Comparison of ENCODE assay signal across 45 mouse cellular contexts in the genomic region with DNA sequence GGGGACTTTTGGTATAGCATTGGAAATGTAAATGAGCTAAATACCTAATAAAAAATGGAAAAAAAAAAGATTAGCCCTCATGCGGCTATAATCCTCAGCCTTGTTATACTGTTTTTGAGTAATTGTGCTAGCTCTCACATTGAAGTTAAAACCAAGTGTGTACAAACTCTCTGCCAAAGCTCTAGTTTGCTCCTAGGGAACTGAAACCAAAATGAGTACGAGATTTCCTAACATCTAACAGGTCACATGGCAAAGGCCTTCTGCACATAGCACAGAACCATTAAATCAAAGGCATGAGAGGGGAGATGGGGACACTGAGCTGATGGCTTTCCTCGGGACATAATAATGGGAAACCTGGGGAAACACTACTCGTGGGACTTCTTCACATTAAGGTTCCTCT. TPM values are rescaled to one million over a fixed set of nuclear protein-coding genes. Genes with fewer than 3 reads are reported as not detected.
"Had no signal": no experiment of that assay in that cellular context is flagged by ENCODE, and none has a peak within 500 bp of the region (broad histone marks: within the 10 kb centered on the region; RNA-seq: fewer than 3 reads in every experiment).

No protein-coding gene starts in this region.

- DNase-seq: heart, postnatal 10 days; heart, postnatal 14 days; heart, postnatal 36 days; heart, postnatal 4 days; kidney, adult 11 months; kidney, adult 18-20 months; kidney, adult 2 months; kidney, adult 8-10 months; kidney, adult 9 months; kidney, postnatal 10 days; kidney, postnatal 14 days; kidney, postnatal 25 days; kidney, postnatal 36 days; kidney, postnatal 4 days; layer of hippocampus, adult 9-11 months; layer of hippocampus, postnatal 36 days had no signal

- H3K9ac ChIP-seq: heart, embryonic 12.5 days; heart, embryonic 13.5 days; heart, embryonic 15.5 days; hindbrain, embryonic 12.5 days; hindbrain, embryonic 13.5 days; hindbrain, embryonic 14.5 days; hindbrain, embryonic 15.5 days; intestine, embryonic 15.5 days; kidney, embryonic 15.5 days had no signal

- H3K27ac ChIP-seq: heart, embryonic 10.5 days; heart, embryonic 13.5 days; heart, embryonic 15.5 days; hindbrain, embryonic 10.5 days; hindbrain, embryonic 12.5 days; hindbrain, embryonic 13.5 days; hindbrain, embryonic 14.5 days; hindbrain, embryonic 15.5 days; hindbrain, postnatal 0 days; intestine, embryonic 15.5 days; kidney, embryonic 15.5 days; kidney, postnatal 0 days; layer of hippocampus, adult 2 months; left cerebral cortex, adult 2 months had no signal

- H3K4me2 ChIP-seq: heart, embryonic 11.5 days; heart, embryonic 12.5 days; heart, embryonic 13.5 days; heart, embryonic 15.5 days; hindbrain, embryonic 12.5 days; hindbrain, embryonic 13.5 days; hindbrain, embryonic 14.5 days; hindbrain, embryonic 15.5 days; intestine, embryonic 15.5 days; kidney, embryonic 15.5 days had no signal

- H3K27me3 ChIP-seq: heart, embryonic 12.5 days; heart, embryonic 13.5 days; heart, embryonic 15.5 days; hindbrain, embryonic 12.5 days; hindbrain, embryonic 13.5 days; hindbrain, embryonic 15.5 days; intestine, embryonic 15.5 days; kidney, embryonic 15.5 days had no signal

- H3K9me3 ChIP-seq: heart, embryonic 10.5 days; heart, embryonic 12.5 days; heart, embryonic 13.5 days; heart, embryonic 15.5 days; hindbrain, embryonic 10.5 days; hindbrain, embryonic 12.5 days; hindbrain, embryonic 13.5 days; hindbrain, embryonic 15.5 days; intestine, embryonic 15.5 days; kidney, embryonic 15.5 days had no signal

- H3K4me1 ChIP-seq: heart, embryonic 10.5 days; heart, embryonic 12.5 days; heart, embryonic 13.5 days; heart, embryonic 15.5 days; hindbrain, embryonic 10.5 days; hindbrain, embryonic 12.5 days; hindbrain, embryonic 13.5 days; hindbrain, embryonic 15.5 days; intestine, embryonic 15.5 days; kidney, embryonic 15.5 days had no signal

- H3K36me3 ChIP-seq: heart, embryonic 10.5 days; heart, embryonic 12.5 days; heart, embryonic 13.5 days; heart, embryonic 15.5 days; hindbrain, embryonic 10.5 days; hindbrain, embryonic 12.5 days; hindbrain, embryonic 13.5 days; hindbrain, embryonic 15.5 days; intestine, embryonic 15.5 days; kidney, embryonic 15.5 days had no signal

- H3K4me3 ChIP-seq: heart, embryonic 10.5 days; heart, embryonic 12.5 days; heart, embryonic 13.5 days; heart, embryonic 15.5 days; hindbrain, embryonic 10.5 days; hindbrain, embryonic 12.5 days; hindbrain, embryonic 13.5 days; hindbrain, embryonic 15.5 days; intestine, embryonic 15.5 days; kidney, embryonic 15.5 days; layer of hippocampus, adult 2 months; left cerebral cortex, adult 2 months had no signal

RNA-seq across cellular contexts. Expression of a gene that starts 10.5 kb away (rescaled TPM):
- total RNA-seq: heart, postnatal 10 days; heart, postnatal 14 days; heart, postnatal 36 days; heart, postnatal 4 days; hematopoietic stem cell, adult 5-6 weeks had no signal
- polyA plus RNA-seq: heart, embryonic 10.5 days; heart, embryonic 12.5 days; heart, embryonic 13.5 days; heart, embryonic 14.5 days; heart, embryonic 15.5 days; heart, embryonic 16.5 days; heart, postnatal 0 days; inflammation-experienced regulatory T-cells, adult 6 months; intestine, embryonic 14.5 days; intestine, embryonic 15.5 days; intestine, embryonic 16.5 days; kidney, adult 2 months; kidney, embryonic 14.5 days; kidney, embryonic 15.5 days; kidney, embryonic 16.5 days; large intestine, adult 2 months had no signal

RNA-seq across cellular contexts. Expression of a gene that starts 10.5 kb away (rescaled TPM):
- total RNA-seq: heart, postnatal 10 days; heart, postnatal 14 days; heart, postnatal 25 days; heart, postnatal 36 days; heart, postnatal 4 days; hematopoietic stem cell, adult 5-6 weeks had no signal
- polyA plus RNA-seq: heart, embryonic 10.5 days; heart, embryonic 11.5 days; heart, embryonic 12.5 days; heart, embryonic 13.5 days; heart, embryonic 14.5 days; heart, embryonic 15.5 days; heart, embryonic 16.5 days; heart, postnatal 0 days; hindbrain, embryonic 10.5 days; hindbrain, embryonic 11.5 days; inflammation-experienced regulatory T-cells, adult 6 months; intestine, embryonic 14.5 days; intestine, embryonic 15.5 days; intestine, postnatal 0 days; kidney, adult 2 months; kidney, embryonic 14.5 days; kidney, embryonic 15.5 days; kidney, embryonic 16.5 days; kidney, postnatal 0 days; large intestine, adult 2 months had no signal
